Mouse (Mus musculus) testis, adult 2 months (tissue): Measurements from ENCODE around the gene Alg9.

Experiments
- CTCF ChIP-seq: fragments of 200-500 bp; IDR thresholded peaks from 2 replicates; pipeline ENCODE4 v1.5.1; 2012; ENCODE audit warnings: low read depth, mild to moderate bottlenecking, inconsistent platforms, low read length, moderate library complexity; ENCODE audit not compliant: control insufficient read depth, insufficient read depth, insufficient replicate concordance
- POLR2A ChIP-seq: fragments of 200-500 bp; IDR thresholded peaks from 2 replicates; pipeline ENCODE4 v1.6.1; 2012; ENCODE audit warnings: low read depth, mild to moderate bottlenecking, inconsistent platforms, low read length, moderate library complexity; ENCODE audit not compliant: control insufficient read depth

- no peak for TF ChIP-seq CTCF
- TF ChIP-seq POLR2A: no peak
Observed at GRCm38 (mm10) chr9:50867015-50867414, 92.2 kb downstream of the Alg9 start.
